Mouse (Mus musculus) neural tube, embryonic 11.5 days (tissue): ENCODE data around the gene Csdc2. TPM values are rescaled to one million over a fixed set of nuclear protein-coding genes. Genes with fewer than 3 reads are reported as not detected.

Experiments used
- ATAC-seq: fragments of 200-750 bp; cut with Nextera tagmentation; 2 replicates; pipeline ENCODE4 v1.8.0; 2017; ENCODE audit warnings: moderate number of reproducible peaks, mild to moderate bottlenecking, moderate TSS enrichment, moderate library complexity; ENCODE audit not compliant: insufficient read depth, low FRiP score, low TSS enrichment
- DNase-seq: peaks from one replicate; pipeline ENCODE4 v3.0.0-alpha.2; 2015; ENCODE audit warnings: low spot score
- H3K27ac ChIP-seq: fragments of 300-500 bp; sonication (generic); 2 replicates; pipeline ENCODE4 v1.5.1; 2014; ENCODE audit warnings: low read depth, mild to moderate bottlenecking, low read length
- H3K27me3 ChIP-seq: fragments of 300-500 bp; sonication (generic); 2 replicates; pipeline ENCODE4 v1.6.1; 2014; ENCODE audit warnings: mild to moderate bottlenecking, low read length, mixed read lengths; ENCODE audit not compliant: control insufficient read depth, insufficient read depth
- H3K36me3 ChIP-seq: fragments of 300-500 bp; sonication (generic); 2 replicates; pipeline ENCODE4 v1.6.1; 2014; ENCODE audit warnings: mild to moderate bottlenecking, low read length, moderate library complexity, mixed read lengths; ENCODE audit not compliant: control insufficient read depth, insufficient read depth
- H3K4me1 ChIP-seq: fragments of 300-500 bp; sonication (generic); 2 replicates; pipeline ENCODE4 v1.6.1; 2014; ENCODE audit warnings: low read length, mixed read lengths; ENCODE audit not compliant: control insufficient read depth, insufficient read depth
- H3K4me2 ChIP-seq: fragments of 300-500 bp; sonication (generic); 2 replicates; pipeline ENCODE4 v1.6.1; 2014; ENCODE audit warnings: low read depth, mild to moderate bottlenecking, moderate library complexity
- H3K4me3 ChIP-seq: fragments of 300-500 bp; sonication (generic); 2 replicates; pipeline ENCODE4 v1.5.1; 2014; ENCODE audit warnings: low read depth, low read length
- H3K9ac ChIP-seq: fragments of 300-500 bp; sonication (generic); 2 replicates; pipeline ENCODE4 v1.6.1; 2014; ENCODE audit warnings: mild to moderate bottlenecking, low read length
- H3K9me3 ChIP-seq: fragments of 300-500 bp; sonication (generic); 2 replicates; pipeline ENCODE4 v1.6.1; 2016; ENCODE audit warnings: low read length; ENCODE audit not compliant: control insufficient read depth
- WGBS: fragments of 180-500 bp; shearing (Covaris S2); extraction: QIAGEN DNeasy Blood & Tissue Kit; methylation state at CpG from one replicate; pipeline ENCODE4 v1.1.7; 2014; 5-methylcytosine and 5-hydroxymethylcytosine counted together
- polyA plus RNA-seq: library from polyadenylated mRNA; unstranded; fragments of >200 nt; fragmentation: Nextera tagmentation; extraction: Ambion mirVana; gene quantifications from 2 replicates; pipeline ENCODE4 v1.2.1, GENCODE M21; 2014

Gene Csdc2
- polyA plus RNA-seq = 25.7 and 27.7 TPM in 2 replicates

DNA sequence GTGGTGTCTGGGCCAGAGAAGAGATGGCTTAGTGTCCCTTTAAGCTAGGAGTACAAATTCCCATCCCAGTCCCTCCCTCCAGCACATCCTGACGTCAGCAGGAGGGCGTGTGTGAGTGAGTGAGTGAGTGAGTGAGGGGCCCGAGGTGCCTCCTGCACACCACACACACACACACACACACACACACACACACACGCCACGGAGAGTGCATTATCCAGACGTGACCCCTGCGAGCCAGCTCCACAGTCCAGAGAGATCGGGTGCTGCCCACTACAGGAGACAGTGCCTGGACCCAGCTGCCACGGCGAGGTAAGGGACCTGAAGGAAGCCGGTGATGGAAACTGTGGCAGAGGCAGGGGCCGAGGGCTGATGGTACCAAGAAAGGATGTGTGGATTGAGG, at the start of gene Csdc2:
Gene Csdc2, plus strand, starts transcription at position 81 of the 400 bp plus-strand sequence.
- peak; percentile 70 for DNase-seq
- Histone ChIP-seq H3K9me3 (no peaks in the 10 kb centered on the region), H3K4me1 (peaks cover 12% of the 10 kb centered on the region), H3K27me3 (no peaks in the 10 kb centered on the region), H3K9ac (peak within 1 kb of the TSS; percentile 23), H3K4me2 (peak within 1 kb of the TSS; percentile 39), H3K4me3 (peak within 1 kb of the TSS; percentile 40), H3K27ac (peak within 1 kb of the TSS; percentile 29; the same call in 1 of the 2 replicates), H3K36me3 (no peaks in the 10 kb centered on the region)
- WGBS = under 1% methylated on average over 12 of the region's 12 CpGs
- peak; percentile 58; the same call in 1 of the 2 replicates for ATAC-seq

DNA sequence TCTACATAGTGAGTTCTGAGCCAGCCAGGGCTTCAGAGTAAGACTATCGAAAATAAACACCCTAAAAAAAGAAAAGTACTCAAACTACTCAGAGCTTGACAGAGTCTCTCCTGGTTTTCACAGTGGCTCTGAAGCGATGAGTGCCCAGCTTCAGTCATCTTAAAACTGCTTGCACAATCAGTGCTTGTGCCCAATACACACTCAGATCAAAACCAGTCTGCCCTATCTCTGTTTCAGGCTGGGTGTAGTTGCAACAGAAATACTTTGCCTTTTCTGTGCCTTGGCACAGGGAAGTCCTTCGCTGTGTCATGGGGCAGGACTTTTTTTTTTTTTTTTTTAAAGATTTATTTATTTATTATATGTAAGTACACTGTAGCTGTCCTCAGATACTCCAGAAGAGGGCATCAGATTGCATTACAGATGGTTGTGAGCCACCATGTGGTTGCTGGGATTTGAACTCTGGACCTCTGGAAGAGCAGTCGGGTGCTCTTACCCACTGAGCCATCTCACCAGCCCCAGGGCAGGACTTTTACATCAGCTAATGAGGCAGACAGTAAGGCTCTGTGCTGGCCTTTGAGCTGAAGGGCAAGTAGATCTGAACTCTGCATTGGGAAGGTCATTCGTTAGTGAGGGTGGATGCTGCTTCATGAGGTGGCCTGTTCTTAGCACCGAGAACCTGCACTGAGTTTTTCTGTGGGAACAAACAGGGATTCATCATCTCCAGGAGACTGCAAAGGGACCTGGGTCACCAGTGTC, 49.6 kb upstream of the Csdc2 start:
- H3K4me1 ChIP-seq = no peaks in the 10 kb centered on the region
- no peak overlapping the region for H3K27ac ChIP-seq
- no peak for DNase-seq
- no peaks in the 10 kb centered on the region for H3K9me3 ChIP-seq
- WGBS = 96% methylated on average over 6 of the region's 6 CpGs
- H3K4me2 ChIP-seq = no peak overlapping the region
- H3K36me3 ChIP-seq = peaks cover 2% of the 10 kb centered on the region
- ATAC-seq = no peak
- no peak overlapping the region for H3K9ac ChIP-seq
- no peaks in the 10 kb centered on the region for H3K27me3 ChIP-seq
- H3K4me3 ChIP-seq = no peak overlapping the region

DNA sequence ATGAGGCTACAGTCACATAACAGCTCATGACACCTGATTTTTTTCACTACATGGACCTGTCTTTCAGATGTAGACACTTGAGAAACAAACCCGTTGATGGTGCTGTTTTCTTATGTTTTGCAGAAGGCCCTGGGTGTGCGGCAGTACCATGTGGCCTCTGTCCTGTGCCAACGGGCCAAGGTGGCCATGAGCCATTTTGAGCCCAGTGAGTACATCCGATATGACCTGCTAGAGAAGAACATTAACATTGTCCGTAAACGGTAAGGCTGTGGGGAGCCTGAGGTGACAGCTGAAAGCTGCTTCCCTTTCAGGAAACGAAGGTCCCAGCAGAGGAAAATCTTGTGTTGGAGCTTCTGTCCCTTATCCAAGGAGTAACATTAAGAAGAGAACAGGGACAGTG, 47.4 kb upstream of the Csdc2 start:
- Histone ChIP-seq H3K9me3 (no peaks in the 10 kb centered on the region), H3K27ac (no peak overlapping the region), H3K4me1 (no peaks in the 10 kb centered on the region), H3K4me2 (no peak overlapping the region), H3K27me3 (no peaks in the 10 kb centered on the region), H3K36me3 (peaks cover 2% of the 10 kb centered on the region), H3K9ac (no peak overlapping the region), H3K4me3 (no peak overlapping the region)
- 93% methylated on average over 7 of the region's 7 CpGs for WGBS
- DNase-seq (no peak), ATAC-seq (no peak)

DNA sequence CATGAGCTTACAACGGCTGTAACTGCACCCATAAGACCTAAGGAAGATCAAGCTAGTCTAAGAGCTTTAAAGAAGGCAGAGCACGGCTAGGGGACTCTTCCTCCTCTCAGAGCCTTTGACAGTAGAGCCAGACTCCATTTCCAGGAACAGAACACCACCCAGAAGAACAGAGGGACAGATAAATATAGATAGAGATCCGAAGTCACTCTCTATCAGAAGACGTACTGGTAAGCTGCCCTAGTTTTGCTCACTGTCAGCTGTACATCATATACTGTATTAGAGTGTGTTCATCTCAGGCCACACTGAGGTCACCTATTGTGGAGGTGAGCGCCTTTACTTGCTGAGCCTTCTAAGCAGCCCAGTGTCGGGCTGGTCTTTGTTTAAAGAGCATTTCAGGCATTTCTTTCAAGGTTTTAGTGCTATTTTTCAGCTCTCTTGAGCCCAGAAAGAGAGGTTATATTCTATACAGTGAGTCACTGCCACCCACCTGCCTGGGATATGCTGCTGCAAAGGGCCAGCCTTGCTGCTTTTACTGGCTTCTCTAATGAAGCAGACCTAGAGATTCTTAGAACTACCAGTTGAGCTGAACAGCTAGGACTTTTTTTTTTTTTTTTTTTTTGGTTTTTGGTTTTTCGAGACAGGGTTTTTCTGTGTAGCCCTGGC, 45.3 kb upstream of the Csdc2 start:
- Histone ChIP-seq H3K9me3 (no peaks in the 10 kb centered on the region), H3K9ac (no peak overlapping the region), H3K36me3 (peaks cover 5% of the 10 kb centered on the region), H3K27me3 (no peaks in the 10 kb centered on the region), H3K4me3 (no peak overlapping the region), H3K4me2 (no peak overlapping the region), H3K4me1 (no peaks in the 10 kb centered on the region), H3K27ac (no peak overlapping the region)
- no peak for DNase-seq
- no peak for ATAC-seq
- WGBS = 91% methylated on average over 7 of the region's 7 CpGs

DNA sequence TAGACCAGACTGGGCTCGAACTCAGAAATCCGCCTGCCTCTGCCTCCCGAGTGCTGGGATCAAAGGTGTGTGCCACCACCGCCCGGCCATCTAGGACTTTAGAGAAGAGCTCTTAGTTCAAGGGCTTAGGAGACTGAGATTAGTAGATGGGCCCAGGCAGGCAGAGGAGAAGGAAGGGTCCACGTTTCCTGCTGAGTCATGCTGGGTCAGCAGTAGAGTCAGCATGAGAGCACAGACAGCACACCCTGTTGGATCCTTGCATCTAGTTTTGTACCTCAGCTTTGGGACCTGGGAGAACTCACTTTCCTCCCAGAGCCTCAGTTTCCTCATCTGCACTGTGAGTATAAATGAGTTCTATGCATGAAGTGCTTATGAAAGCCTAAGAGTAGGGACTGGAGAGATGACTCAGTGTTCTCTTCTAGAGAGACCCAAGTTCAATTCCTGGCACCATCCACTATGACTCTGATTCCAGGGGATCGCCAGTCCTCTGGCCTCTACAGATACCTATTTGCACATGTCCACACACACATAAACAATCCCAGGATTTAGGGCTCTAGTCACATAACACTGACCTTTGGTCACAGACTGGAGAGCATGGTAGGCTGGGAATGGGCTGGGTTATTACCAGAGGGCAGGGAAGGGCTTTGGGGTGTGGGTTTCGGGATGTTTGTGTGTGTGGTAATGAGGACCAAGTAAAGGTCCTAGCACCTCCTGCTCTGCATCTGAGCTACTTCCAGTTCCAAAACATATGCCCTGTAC, 44.6 kb upstream of the Csdc2 start:
- H3K9ac ChIP-seq = no peak overlapping the region
- ATAC-seq (no peak), DNase-seq (no peak)
- no peak overlapping the region for H3K4me3 ChIP-seq
- H3K27me3 ChIP-seq = no peaks in the 10 kb centered on the region
- no peak overlapping the region for H3K27ac ChIP-seq
- 92% methylated on average over 8 of the region's 8 CpGs for WGBS
- H3K9me3 ChIP-seq = no peaks in the 10 kb centered on the region
- no peaks in the 10 kb centered on the region for H3K4me1 ChIP-seq
- H3K4me2 ChIP-seq = no peak overlapping the region
- H3K36me3 ChIP-seq = peaks cover 5% of the 10 kb centered on the region

DNA sequence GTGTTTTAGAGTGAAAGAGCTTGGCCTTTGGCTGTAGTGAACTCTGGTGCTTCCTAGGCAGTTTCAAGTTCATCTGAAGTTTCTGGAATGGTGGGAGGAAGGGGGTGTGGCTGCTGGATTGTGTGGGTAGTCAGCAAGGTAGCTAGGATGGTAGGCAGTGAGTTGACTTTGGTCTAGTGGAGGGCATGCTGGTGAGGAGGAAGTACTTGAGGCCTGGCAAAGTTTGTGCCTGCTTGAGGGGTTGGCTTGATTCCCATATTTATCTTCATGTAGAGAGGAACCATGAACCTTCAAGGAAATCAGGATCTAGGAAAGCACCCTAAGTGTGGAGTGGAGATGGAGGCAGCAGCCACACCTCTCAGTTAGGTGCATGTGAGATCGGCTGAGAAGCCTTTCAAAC, 42.6 kb upstream of the Csdc2 start:
- Histone ChIP-seq H3K4me2 (no peak overlapping the region), H3K36me3 (peaks cover 5% of the 10 kb centered on the region), H3K9me3 (no peaks in the 10 kb centered on the region), H3K4me3 (no peak overlapping the region), H3K27me3 (no peaks in the 10 kb centered on the region), H3K4me1 (no peaks in the 10 kb centered on the region), H3K27ac (no peak overlapping the region), H3K9ac (no peak overlapping the region)
- ATAC-seq = no peak
- 90% methylated on average over 1 of the region's 1 CpGs for WGBS
- no peak for DNase-seq

DNA sequence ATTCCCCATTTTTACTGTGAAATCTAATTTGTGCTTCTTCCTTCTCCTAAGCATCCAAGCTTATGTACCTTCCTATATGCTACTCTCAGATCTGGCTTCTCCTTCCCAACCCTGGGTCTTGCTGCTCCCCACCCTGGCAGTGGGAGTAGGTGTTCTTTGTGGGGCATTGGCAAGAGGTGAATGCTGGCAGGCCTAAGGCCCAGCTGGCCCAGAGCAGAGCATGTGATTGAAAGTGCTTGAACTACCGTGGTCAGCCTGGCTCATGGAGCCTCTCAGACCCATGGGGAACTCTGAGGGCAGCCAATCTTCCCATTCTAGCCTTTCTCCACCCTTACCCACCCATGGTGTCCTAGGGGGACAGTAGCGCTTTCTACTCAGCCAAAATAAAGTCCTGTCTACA, 40.2 kb upstream of the Csdc2 start:
- Histone ChIP-seq H3K9ac (no peak overlapping the region), H3K4me1 (no peaks in the 10 kb centered on the region), H3K4me2 (no peak overlapping the region), H3K27me3 (no peaks in the 10 kb centered on the region), H3K27ac (no peak overlapping the region), H3K4me3 (no peak overlapping the region), H3K36me3 (peaks cover 2% of the 10 kb centered on the region), H3K9me3 (no peaks in the 10 kb centered on the region)
- WGBS = 95% methylated on average over 2 of the region's 2 CpGs
- ATAC-seq (no peak), DNase-seq (no peak)

DNA sequence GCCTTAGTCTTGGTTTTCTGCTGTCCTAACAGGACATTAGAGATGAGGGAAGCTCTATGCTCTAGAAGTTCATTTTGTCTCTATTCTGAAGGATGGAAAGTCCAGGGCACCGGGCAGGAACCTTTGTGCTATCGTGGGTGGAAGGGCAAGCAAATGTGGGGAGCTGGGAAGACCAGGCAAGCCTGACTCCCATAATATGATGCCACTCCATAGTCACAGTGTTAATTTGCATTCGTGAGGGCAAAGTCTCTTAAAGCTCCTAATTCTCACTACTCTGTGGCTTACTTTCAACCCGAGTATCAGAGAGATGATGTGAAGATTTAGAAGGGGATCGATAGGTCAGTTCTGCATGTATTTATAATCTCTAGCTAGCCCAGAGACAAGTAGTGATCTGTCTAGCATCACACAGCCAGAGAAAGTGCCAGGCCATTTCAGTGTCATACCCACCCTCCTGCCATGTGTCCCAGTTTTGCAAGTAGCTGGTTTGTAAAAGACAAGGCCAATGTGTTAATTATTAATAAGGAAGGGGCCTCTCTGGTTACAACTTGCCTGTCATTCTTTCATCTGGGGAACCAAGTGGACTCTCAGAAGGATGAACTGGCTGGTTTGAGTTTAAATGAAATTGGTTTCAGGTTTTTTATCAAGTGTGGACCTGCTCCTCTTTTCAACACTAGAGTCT, 38.8 kb upstream of the Csdc2 start:
- peaks cover 2% of the 10 kb centered on the region; the same call in 1 of the 2 replicates for H3K36me3 ChIP-seq

More for the DNA sequence above, 38.8 kb upstream of the Csdc2 start:
- Histone ChIP-seq H3K27me3 (no peaks in the 10 kb centered on the region), H3K4me3 (no peak overlapping the region), H3K4me2 (no peak overlapping the region), H3K4me1 (no peaks in the 10 kb centered on the region), H3K9ac (no peak overlapping the region), H3K27ac (no peak overlapping the region), H3K9me3 (no peaks in the 10 kb centered on the region)
- ATAC-seq (no peak), DNase-seq (no peak)
- 92% methylated on average over 5 of the region's 5 CpGs for WGBS
